15 mouse cellular contexts compared by ENCODE assay signal in the genomic region with DNA sequence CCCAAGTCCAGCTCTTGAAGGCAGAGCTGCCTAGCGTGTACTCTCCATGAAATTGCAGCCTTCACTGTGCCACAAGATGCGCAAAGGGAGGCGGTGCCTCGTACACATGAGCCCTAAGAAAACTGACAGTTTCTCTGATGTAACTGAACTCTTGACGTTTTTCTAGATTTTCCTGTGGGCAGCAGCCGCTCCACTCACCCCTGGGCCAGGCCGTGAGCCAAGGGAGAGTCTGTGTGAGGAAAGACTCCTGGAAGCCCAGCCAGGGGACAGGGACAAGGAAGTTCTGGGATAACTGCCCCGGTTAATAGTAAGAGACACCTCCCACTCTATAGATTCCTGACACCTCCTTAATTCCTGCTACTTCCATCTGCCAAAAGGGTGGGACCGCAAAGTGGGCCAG.
"Had no signal": no experiment of that assay in that cellular context is flagged by ENCODE, and none has a peak within 500 bp of the region (broad histone marks: within the 10 kb centered on the region; RNA-seq: fewer than 3 reads in every experiment).

No protein-coding gene starts in this region.

- H3K27ac ChIP-seq: neural tube, embryonic 15.5 days; stomach, embryonic 15.5 days; stomach, postnatal 0 days had no signal

- H3K9me3 ChIP-seq: neural tube, embryonic 15.5 days; stomach, embryonic 15.5 days had no signal

- DNase-seq: retina, postnatal 1 day; right cerebral cortex, adult 18-20 months; right cerebral cortex, postnatal 14 days; right cerebral cortex, postnatal 25 days; right cerebral cortex, postnatal 4 days; spleen, adult 18-20 months; thymus, adult 18-20 months; thymus, adult 2 months; thymus, postnatal 14 days; thymus, postnatal 25 days; thymus, postnatal 36 days; thymus, postnatal 4 days had no signal

- H3K4me1 ChIP-seq: neural tube, embryonic 15.5 days; stomach, embryonic 15.5 days had no signal

- H3K4me2 ChIP-seq: neural tube, embryonic 15.5 days; stomach, embryonic 15.5 days had no signal

- H3K4me3 ChIP-seq: neural tube, embryonic 15.5 days; stomach, embryonic 15.5 days had no signal

- H3K9ac ChIP-seq: neural tube, embryonic 15.5 days; stomach, embryonic 15.5 days had no signal

- H3K27me3 ChIP-seq: neural tube, embryonic 15.5 days; stomach, embryonic 15.5 days had no signal
